Mouse (Mus musculus): ENCODE data around the gene Arid3b. TPM values are rescaled to one million over a fixed set of nuclear protein-coding genes. Genes with fewer than 3 reads are reported as not detected.
A peak's percentile ranks its signal among the peaks of the same experiment; 100 is the strongest.

Gene Arid3b
- polyA plus RNA-seq, 1 experiment from 2014 or later = 11.0 TPM

DNA sequence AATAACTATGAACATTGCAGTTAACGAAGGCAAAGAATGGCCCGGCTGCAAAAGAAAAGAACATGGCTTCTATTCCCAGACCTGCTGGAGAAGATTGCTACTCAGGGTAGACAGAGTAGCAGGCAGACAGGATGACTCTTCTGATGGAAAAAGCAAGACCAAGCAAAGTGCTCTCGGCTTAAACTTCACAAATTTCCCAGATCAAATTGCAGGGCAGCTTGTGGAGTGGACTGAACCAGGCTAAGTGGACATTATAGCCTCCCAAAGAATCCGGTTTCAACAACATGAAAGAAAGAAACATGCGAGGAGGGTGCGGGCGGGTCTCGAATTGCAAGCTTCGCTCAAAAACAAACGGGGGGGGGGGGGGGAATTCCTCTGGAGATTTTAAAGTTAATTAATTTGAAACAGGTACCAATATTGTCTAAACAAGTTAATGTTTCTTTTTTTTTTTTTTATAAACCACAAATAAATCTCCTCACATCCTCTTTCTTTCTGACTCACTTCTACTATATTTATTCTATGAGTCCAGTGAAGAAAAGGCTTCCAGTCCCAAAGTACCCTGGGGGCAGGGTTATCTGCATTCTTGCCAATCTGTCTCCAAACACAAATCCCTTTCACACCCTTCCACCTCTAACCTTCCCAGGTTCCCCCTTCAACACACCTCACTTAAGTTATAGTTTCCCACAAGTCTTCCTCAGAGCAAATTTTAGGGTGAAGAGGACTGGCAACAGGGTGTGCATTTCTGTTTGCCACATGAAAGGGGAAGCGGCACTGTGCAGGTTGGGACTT is 1.8 kb downstream of the Arid3b start:
- no peak overlapping the region for H3K9ac ChIP-seq (ENCODE audit: low read depth, low read length)
- peak overlapping the region; percentile 10 for H3K4me2 ChIP-seq (ENCODE audit: low read depth, low read length)
- no peaks in the 10 kb centered on the region for H3K9me3 ChIP-seq (replicated peaks; ENCODE audit: control insufficient read depth, low read length)
- H3K27ac ChIP-seq (ENCODE audit: low read length) = no peak overlapping the region
- peaks cover 5% of the 10 kb centered on the region; the same call in 1 of the 2 replicates for H3K36me3 ChIP-seq (ENCODE audit: control insufficient read depth, insufficient read depth)
- no peaks in the 10 kb centered on the region for H3K27me3 ChIP-seq (ENCODE audit: control insufficient read depth, insufficient read depth, low read depth, low read length)
- WGBS (ENCODE audit: insufficient replicate concordance) = 59% methylated on average over 11 of the region's 11 CpGs
- ATAC-seq (ENCODE audit: low read depth) = no peak
- H3K4me3 ChIP-seq (ENCODE audit: low read depth, low read length) = no peak overlapping the region
- peaks cover 50% of the 10 kb centered on the region for H3K4me1 ChIP-seq (ENCODE audit: control insufficient read depth, low read depth, low read length)

DNA sequence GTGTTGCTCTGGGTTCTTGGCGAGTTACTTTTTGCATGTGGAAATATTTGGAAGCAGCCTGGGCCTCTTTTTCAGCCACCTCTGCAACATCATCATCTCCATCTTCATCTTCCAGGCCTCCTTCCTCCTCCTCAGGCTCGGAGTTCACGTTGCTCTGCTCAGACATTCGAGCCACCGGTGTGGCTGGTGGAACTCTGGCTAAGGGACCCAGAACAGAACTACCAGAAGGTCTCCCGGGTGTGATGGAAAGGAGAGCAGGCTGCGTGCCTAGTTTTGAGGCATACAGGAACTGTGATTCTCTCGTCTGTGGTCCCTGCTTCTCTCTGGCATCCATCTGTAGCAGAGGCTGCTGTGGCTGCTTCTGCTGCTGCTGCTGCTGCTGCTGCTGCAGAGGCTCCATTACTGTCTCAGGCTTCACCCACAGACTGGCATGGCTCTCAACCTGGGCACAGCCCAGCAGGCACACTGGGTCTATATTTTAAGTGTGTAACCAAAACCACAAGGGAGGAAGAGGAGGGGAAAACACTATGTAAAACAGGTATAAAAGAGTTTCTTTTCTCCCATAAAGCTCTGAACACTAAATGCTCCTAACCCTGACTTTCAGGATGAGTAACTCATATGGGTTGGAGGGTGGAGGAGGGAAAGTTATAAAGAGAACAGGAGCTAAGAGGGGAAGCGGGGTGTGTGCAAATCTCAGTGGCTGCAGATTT is 2.7 kb downstream of the Arid3b start:
- 82% methylated on average over 9 of the region's 9 CpGs for WGBS (ENCODE audit: insufficient replicate concordance)
- H3K4me1 ChIP-seq (ENCODE audit: control insufficient read depth, low read depth, low read length) = peaks cover 47% of the 10 kb centered on the region

DNA sequence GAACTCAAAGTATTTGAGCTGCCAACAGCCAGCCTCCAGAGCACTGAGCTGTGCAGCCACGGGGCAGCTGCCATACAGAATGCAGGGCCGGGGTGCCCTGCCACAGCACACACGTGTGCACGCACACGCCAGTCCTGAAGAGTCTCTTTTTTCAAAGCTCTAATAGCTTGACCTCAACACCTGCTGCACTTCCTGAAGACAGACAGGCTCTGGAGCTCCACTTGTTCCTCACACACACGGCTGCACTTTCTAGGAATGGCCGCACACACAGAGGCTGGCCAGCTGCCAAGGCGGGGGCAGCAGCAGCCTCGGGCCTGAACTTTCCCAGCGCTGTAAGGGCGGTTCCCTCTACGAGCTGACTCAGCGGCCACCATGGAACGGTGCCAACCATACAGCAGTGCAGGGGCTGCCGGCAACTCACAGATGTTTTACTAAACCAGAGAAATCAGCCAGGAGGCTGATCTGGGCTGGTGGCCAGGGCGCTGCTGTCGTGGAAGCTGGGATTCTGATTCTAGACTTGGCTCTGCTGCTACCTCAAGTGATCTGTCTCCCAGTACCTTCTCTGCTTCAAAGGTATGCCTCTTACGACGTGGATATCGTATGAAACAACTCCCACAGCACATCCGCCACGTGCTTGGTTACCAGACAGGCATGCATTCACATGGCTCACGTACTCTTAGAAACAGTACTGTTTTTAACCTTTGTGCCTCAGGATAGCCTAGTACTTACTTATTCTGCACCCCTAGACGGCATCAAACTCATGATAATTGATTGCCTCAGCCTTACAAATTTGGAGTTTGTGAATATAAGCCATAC is 5.1 kb downstream of the Arid3b start:
- peak; percentile 94 for ATAC-seq (ENCODE audit: low read depth)
- peaks cover 38% of the 10 kb centered on the region for H3K4me1 ChIP-seq (ENCODE audit: control insufficient read depth, low read depth, low read length)

More for the DNA sequence above, 2.7 kb downstream of the Arid3b start:
- Histone ChIP-seq H3K27ac (ENCODE audit: low read length) (no peak overlapping the region), H3K4me2 (ENCODE audit: low read depth, low read length) (no peak overlapping the region), H3K9ac (ENCODE audit: low read depth, low read length) (no peak overlapping the region), H3K4me3 (ENCODE audit: low read depth, low read length) (no peak overlapping the region), H3K9me3 (replicated peaks; ENCODE audit: control insufficient read depth, low read length) (no peaks in the 10 kb centered on the region), H3K36me3 (ENCODE audit: control insufficient read depth, insufficient read depth) (peaks cover 5% of the 10 kb centered on the region; the same call in 1 of the 2 replicates), H3K27me3 (ENCODE audit: control insufficient read depth, insufficient read depth, low read depth, low read length) (no peaks in the 10 kb centered on the region)
- ATAC-seq (ENCODE audit: low read depth) = no peak

GRCm38 (mm10) chr9:57829812-57830557 is 6.6 kb downstream of the Arid3b start:
- H3K4me1 ChIP-seq (ENCODE audit: control insufficient read depth, low read depth, low read length) = peaks cover 29% of the 10 kb centered on the region
- WGBS (ENCODE audit: insufficient replicate concordance) = 83% methylated on average over 6 of the region's 6 CpGs

More for the DNA sequence above, 5.1 kb downstream of the Arid3b start:
- H3K9me3 ChIP-seq (replicated peaks; ENCODE audit: control insufficient read depth, low read length) = no peaks in the 10 kb centered on the region
- peak overlapping the region; percentile 76 for H3K27ac ChIP-seq (ENCODE audit: low read length)
- WGBS (ENCODE audit: insufficient replicate concordance) = 12% methylated on average over 24 of the region's 24 CpGs
- peaks cover 5% of the 10 kb centered on the region; the same call in 1 of the 2 replicates for H3K36me3 ChIP-seq (ENCODE audit: control insufficient read depth, insufficient read depth)
- peak overlapping the region; percentile 70 for H3K4me2 ChIP-seq (ENCODE audit: low read depth, low read length)
- H3K9ac ChIP-seq (ENCODE audit: low read depth, low read length) = peak overlapping the region; percentile 46
- H3K4me3 ChIP-seq (ENCODE audit: low read depth, low read length) = peak overlapping the region; percentile 49
- H3K27me3 ChIP-seq (ENCODE audit: control insufficient read depth, insufficient read depth, low read depth, low read length) = no peaks in the 10 kb centered on the region

GRCm38 (mm10) chr9:57823397-57823796 is 13.2 kb downstream of the Arid3b start:
- H3K4me1 ChIP-seq (ENCODE audit: control insufficient read depth, low read depth, low read length) = peaks cover 6% of the 10 kb centered on the region
- whole genome bisulfite sequencing (ENCODE audit: insufficient replicate concordance) = 79% methylated on average over 1 of the region's 1 CpGs

More at GRCm38 (mm10) chr9:57829812-57830557, 6.6 kb downstream of the Arid3b start:
- Histone ChIP-seq H3K27ac (ENCODE audit: low read length) (no peak overlapping the region), H3K4me2 (ENCODE audit: low read depth, low read length) (no peak overlapping the region), H3K27me3 (ENCODE audit: control insufficient read depth, insufficient read depth, low read depth, low read length) (no peaks in the 10 kb centered on the region), H3K9me3 (replicated peaks; ENCODE audit: control insufficient read depth, low read length) (no peaks in the 10 kb centered on the region), H3K4me3 (ENCODE audit: low read depth, low read length) (no peak overlapping the region), H3K36me3 (ENCODE audit: control insufficient read depth, insufficient read depth) (peaks cover 5% of the 10 kb centered on the region; the same call in 1 of the 2 replicates), H3K9ac (ENCODE audit: low read depth, low read length) (no peak overlapping the region)
- no peak for ATAC-seq (ENCODE audit: low read depth)

GRCm38 (mm10) chr9:57822812-57823211 is 13.8 kb downstream of the Arid3b start:
- no peak overlapping the region for H3K4me3 ChIP-seq (ENCODE audit: low read depth, low read length)
- H3K27me3 ChIP-seq (ENCODE audit: control insufficient read depth, insufficient read depth, low read depth, low read length) = no peaks in the 10 kb centered on the region
- H3K4me2 ChIP-seq (ENCODE audit: low read depth, low read length) = no peak overlapping the region; the same call in 1 of the 2 replicates
- 33% methylated on average over 13 of the region's 13 CpGs for WGBS (ENCODE audit: insufficient replicate concordance)
- 0 out of 2 replicates have a peak, but pooled peaks have one; percentile 19 for ATAC-seq (ENCODE audit: low read depth)
- H3K9ac ChIP-seq (ENCODE audit: low read depth, low read length) = no peak overlapping the region
- H3K9me3 ChIP-seq (replicated peaks; ENCODE audit: control insufficient read depth, low read length) = no peaks in the 10 kb centered on the region
- H3K27ac ChIP-seq (ENCODE audit: low read length) = no peak overlapping the region
- no peaks in the 10 kb centered on the region for H3K36me3 ChIP-seq (ENCODE audit: control insufficient read depth, insufficient read depth)
- peaks cover 9% of the 10 kb centered on the region for H3K4me1 ChIP-seq (ENCODE audit: control insufficient read depth, low read depth, low read length)

More at GRCm38 (mm10) chr9:57823397-57823796, 13.2 kb downstream of the Arid3b start:
- Histone ChIP-seq H3K4me2 (ENCODE audit: low read depth, low read length) (no peak overlapping the region), H3K36me3 (ENCODE audit: control insufficient read depth, insufficient read depth) (no peaks in the 10 kb centered on the region), H3K27ac (ENCODE audit: low read length) (no peak overlapping the region), H3K4me3 (ENCODE audit: low read depth, low read length) (no peak overlapping the region), H3K9ac (ENCODE audit: low read depth, low read length) (no peak overlapping the region), H3K27me3 (ENCODE audit: control insufficient read depth, insufficient read depth, low read depth, low read length) (no peaks in the 10 kb centered on the region), H3K9me3 (replicated peaks; ENCODE audit: control insufficient read depth, low read length) (no peaks in the 10 kb centered on the region)
- ATAC-seq (ENCODE audit: low read depth) = no peak

GRCm38 (mm10) chr9:57820186-57821080 is 16.2 kb downstream of the Arid3b start:
- no peaks in the 10 kb centered on the region for H3K27me3 ChIP-seq (ENCODE audit: control insufficient read depth, insufficient read depth, low read depth, low read length)
- H3K4me1 ChIP-seq (ENCODE audit: control insufficient read depth, low read depth, low read length) = peaks cover 9% of the 10 kb centered on the region
- H3K9me3 ChIP-seq (replicated peaks; ENCODE audit: control insufficient read depth, low read length) = no peaks in the 10 kb centered on the region
- H3K27ac ChIP-seq (ENCODE audit: low read length) = no peak overlapping the region
- no peak overlapping the region for H3K4me3 ChIP-seq (ENCODE audit: low read depth, low read length)
- H3K4me2 ChIP-seq (ENCODE audit: low read depth, low read length) = peak overlapping the region; percentile 18; the same call in 1 of the 2 replicates
- H3K9ac ChIP-seq (ENCODE audit: low read depth, low read length) = no peak overlapping the region
- no peaks in the 10 kb centered on the region for H3K36me3 ChIP-seq (ENCODE audit: control insufficient read depth, insufficient read depth)
- no peak for ATAC-seq (ENCODE audit: low read depth)
- 24% methylated on average over 16 of the region's 16 CpGs for WGBS (ENCODE audit: insufficient replicate concordance)

Data from liver, embryonic 16.5 days (tissue).